Mouse (Mus musculus) megakaryocyte, embryonic 14.5 days (primary cell): ENCODE data around the gene Aldh8a1. TPM values are rescaled to one million over a fixed set of nuclear protein-coding genes. Genes with fewer than 3 reads are reported as not detected.

Experiments used
- H3K27me3 ChIP-seq: replicated peaks from 2 replicates; pipeline ENCODE3; 2012; ENCODE audit warnings: inconsistent platforms
- H3K36me3 ChIP-seq: replicated peaks from 2 replicates; pipeline ENCODE3; 2012; ENCODE audit warnings: low read length, inconsistent platforms, mixed read lengths
- H3K4me1 ChIP-seq: 2 replicates; pipeline ENCODE4 v1.6.1; 2012; ENCODE audit warnings: inconsistent platforms
- H3K4me3 ChIP-seq: replicated peaks from 2 replicates; pipeline ENCODE3; 2012; ENCODE audit warnings: moderate library complexity, mild to moderate bottlenecking, inconsistent platforms
- H3K9me3 ChIP-seq: 2 replicates; pipeline ENCODE4 v1.6.1; 2012; ENCODE audit warnings: inconsistent platforms
- FLI1 ChIP-seq: IDR thresholded peaks from 2 replicates; pipeline ENCODE4 v1.6.1; 2012; ENCODE audit warnings: low read length, inconsistent platforms, mixed read lengths
- GATA1 ChIP-seq: IDR thresholded peaks from 3 replicates; pipeline ENCODE4 v1.6.1; 2012; ENCODE audit warnings: mixed read lengths, low read length, inconsistent platforms, borderline replicate concordance
- polyA plus RNA-seq: library from polyadenylated mRNA; stranded (reverse); fragments of >175 nt; gene quantifications from 2 replicates; pipeline ENCODE4 v1.2.3, GENCODE M21; 2012; ENCODE audit warnings: low replicate concordance; ENCODE audit not compliant: insufficient read depth

Aldh8a1 gene
- polyA plus RNA-seq, 1 experiment: not detected

GRCm38 (mm10) chr10:21366471-21366870 is 10.6 kb upstream of the Aldh8a1 start:
- Histone ChIP-seq H3K36me3 (peaks cover 95% of the 10 kb centered on the region), H3K9me3 (peaks cover 5% of the 10 kb centered on the region), H3K4me1 (peaks cover 26% of the 10 kb centered on the region), H3K4me3 (no peak overlapping the region), H3K27me3 (no peaks in the 10 kb centered on the region)
- TF ChIP-seq FLI1 (no peak), GATA1 (no peak)

- Histone ChIP-seq H3K4me1 (peaks cover 19% of the 10 kb centered on the region), H3K36me3 (peaks cover 90% of the 10 kb centered on the region), H3K9me3 (peaks cover 9% of the 10 kb centered on the region), H3K4me3 (no peak overlapping the region), H3K27me3 (no peaks in the 10 kb centered on the region)
- no peak for TF ChIP-seq FLI1
- TF ChIP-seq GATA1: no peak
Observed at GRCm38 (mm10) chr10:21367481-21367880, 9.6 kb upstream of the Aldh8a1 start.

GRCm38 (mm10) chr10:21369586-21369985 is 7.5 kb upstream of the Aldh8a1 start:
- TF ChIP-seq FLI1 (no peak), GATA1 (no peak)
- Histone ChIP-seq H3K9me3 (peaks cover 9% of the 10 kb centered on the region), H3K4me3 (no peak overlapping the region), H3K36me3 (peaks cover 72% of the 10 kb centered on the region), H3K4me1 (peaks cover 12% of the 10 kb centered on the region), H3K27me3 (no peaks in the 10 kb centered on the region)

DNA sequence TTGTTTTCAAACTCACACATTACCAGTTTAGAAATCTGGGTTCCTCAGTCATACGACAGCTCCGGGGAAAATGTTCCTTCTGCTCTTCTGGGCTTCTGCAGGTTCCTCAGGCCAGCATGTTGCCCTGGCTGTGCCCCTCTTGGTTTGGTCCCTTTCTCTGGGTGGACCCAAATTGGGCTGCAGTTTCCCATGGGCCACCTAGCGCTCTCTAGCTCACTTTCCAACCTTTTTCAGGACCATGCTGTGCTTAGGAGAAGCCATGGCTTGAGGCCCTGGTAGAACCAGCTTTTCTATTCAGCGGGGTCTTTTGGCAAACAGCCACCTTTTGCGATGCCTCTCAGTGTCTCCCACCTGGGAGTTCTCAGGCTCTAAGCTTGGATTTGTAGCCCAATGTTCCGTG is 4.8 kb upstream of the Aldh8a1 start:
- TF ChIP-seq GATA1 (no peak), FLI1 (no peak)
- peaks cover 8% of the 10 kb centered on the region; the same call in 1 of the 2 replicates for H3K4me1 ChIP-seq
- peaks cover 2% of the 10 kb centered on the region for H3K27me3 ChIP-seq
- no peak overlapping the region for H3K4me3 ChIP-seq
- H3K9me3 ChIP-seq: peaks cover 9% of the 10 kb centered on the region
- peaks cover 46% of the 10 kb centered on the region for H3K36me3 ChIP-seq

GRCm38 (mm10) chr10:21378196-21378944 is 1.3 kb downstream of the Aldh8a1 start:
- Histone ChIP-seq H3K4me3 (no peak overlapping the region), H3K27me3 (peaks cover 22% of the 10 kb centered on the region), H3K36me3 (no peaks in the 10 kb centered on the region), H3K9me3 (no peaks in the 10 kb centered on the region), H3K4me1 (peaks cover 8% of the 10 kb centered on the region; the same call in 1 of the 2 replicates)
- TF ChIP-seq GATA1: no peak
- no peak for TF ChIP-seq FLI1

DNA sequence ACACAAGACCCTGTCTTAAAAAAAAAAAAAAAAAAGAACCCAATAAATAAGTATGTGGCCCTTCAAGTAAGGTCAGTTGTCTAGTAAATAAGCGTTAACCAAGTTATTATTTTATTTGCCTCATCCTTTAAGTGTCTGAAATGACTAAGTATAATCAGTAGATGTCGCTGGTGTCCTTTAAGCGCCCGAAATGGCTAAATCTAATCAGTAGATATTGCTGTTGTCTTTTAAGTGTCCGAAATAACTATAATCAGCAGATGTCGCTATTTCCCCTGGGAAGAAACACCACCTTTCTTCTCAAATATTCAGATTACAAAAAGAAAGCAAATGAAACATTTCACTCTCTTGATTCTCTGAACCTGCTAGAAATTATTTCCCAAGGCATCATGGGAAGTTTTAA is 5.8 kb downstream of the Aldh8a1 start:
- H3K4me1 ChIP-seq: peaks cover 10% of the 10 kb centered on the region
- no peaks in the 10 kb centered on the region for H3K9me3 ChIP-seq
- no peak for TF ChIP-seq FLI1
- no peak for TF ChIP-seq GATA1
- no peak overlapping the region for H3K4me3 ChIP-seq
- peaks cover 34% of the 10 kb centered on the region for H3K27me3 ChIP-seq
- H3K36me3 ChIP-seq: no peaks in the 10 kb centered on the region

- no peak overlapping the region for H3K4me3 ChIP-seq
- peaks cover 29% of the 10 kb centered on the region for H3K27me3 ChIP-seq
- TF ChIP-seq FLI1: no peak
- no peak for TF ChIP-seq GATA1
- no peaks in the 10 kb centered on the region for H3K9me3 ChIP-seq
- H3K4me1 ChIP-seq: peaks cover 10% of the 10 kb centered on the region
- H3K36me3 ChIP-seq: no peaks in the 10 kb centered on the region
Observed at GRCm38 (mm10) chr10:21385111-21385663, 8.1 kb downstream of the Aldh8a1 start.

- no peak for TF ChIP-seq GATA1
- no peak for TF ChIP-seq FLI1
- H3K4me1 ChIP-seq: peaks cover 10% of the 10 kb centered on the region
- no peaks in the 10 kb centered on the region for H3K36me3 ChIP-seq
- no peak overlapping the region for H3K4me3 ChIP-seq
- no peaks in the 10 kb centered on the region for H3K9me3 ChIP-seq
- H3K27me3 ChIP-seq: peaks cover 24% of the 10 kb centered on the region
Observed at GRCm38 (mm10) chr10:21389075-21389474, 12.0 kb downstream of the Aldh8a1 start.

DNA sequence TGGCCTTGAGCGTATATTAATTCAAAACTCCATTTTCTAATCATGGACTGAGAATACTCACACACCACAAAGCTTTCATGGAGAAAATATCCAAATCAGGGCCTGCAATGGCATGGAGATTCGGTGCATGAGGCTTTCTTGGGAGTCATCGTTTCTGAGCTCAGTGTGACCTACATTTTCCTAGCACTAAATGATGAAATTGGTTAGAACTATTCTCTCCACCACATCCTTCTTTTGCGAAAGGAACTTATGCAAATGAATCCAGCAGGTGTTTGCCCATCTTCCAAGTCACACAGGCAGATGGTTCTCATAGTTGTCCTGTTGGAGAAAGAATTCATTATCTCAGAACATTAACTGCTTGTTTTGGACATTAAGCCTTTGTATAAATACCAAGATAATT is 13.3 kb downstream of the Aldh8a1 start:
- H3K4me3 ChIP-seq: no peak overlapping the region

GRCm38 (mm10) chr10:21391286-21391685 is 14.2 kb downstream of the Aldh8a1 start:
- Histone ChIP-seq H3K4me3 (no peak overlapping the region), H3K36me3 (no peaks in the 10 kb centered on the region), H3K27me3 (peaks cover 18% of the 10 kb centered on the region), H3K4me1 (peaks cover 6% of the 10 kb centered on the region; the same call in 1 of the 2 replicates), H3K9me3 (no peaks in the 10 kb centered on the region)
- no peak for TF ChIP-seq GATA1
- no peak for TF ChIP-seq FLI1

More for the DNA sequence above, 13.3 kb downstream of the Aldh8a1 start:
- no peaks in the 10 kb centered on the region for H3K9me3 ChIP-seq
- TF ChIP-seq FLI1 (no peak), GATA1 (no peak)
- H3K36me3 ChIP-seq: no peaks in the 10 kb centered on the region
- H3K27me3 ChIP-seq: peaks cover 21% of the 10 kb centered on the region
- peaks cover 3% of the 10 kb centered on the region; the same call in 1 of the 2 replicates for H3K4me1 ChIP-seq
